Mouse (Mus musculus) forebrain, embryonic 12.5 days (tissue): ENCODE measurements around the gene Plb1. TPM values are rescaled to one million over a fixed set of nuclear protein-coding genes. Genes with fewer than 3 reads are reported as not detected.
A peak's percentile ranks its signal among the peaks of the same experiment; 100 is the strongest.

Source experiments
- ATAC-seq: fragments of 200-750 bp; cut with Nextera tagmentation; 2 replicates; pipeline ENCODE4 v1.8.0; 2017; ENCODE audit warnings: moderate TSS enrichment; ENCODE audit not compliant: low FRiP score
- H3K27ac ChIP-seq: fragments of 300-500 bp; sonication (generic); 2 replicates; pipeline ENCODE4 v1.5.1; 2016; ENCODE audit warnings: mild to moderate bottlenecking
- H3K27me3 ChIP-seq: fragments of 300-500 bp; sonication (generic); 2 replicates; pipeline ENCODE4 v1.6.1; 2016; ENCODE audit warnings: mild to moderate bottlenecking
- H3K36me3 ChIP-seq: fragments of 300-500 bp; sonication (generic); replicated peaks from 2 replicates; pipeline ENCODE4 v1.6.1; 2016; ENCODE audit warnings: mild to moderate bottlenecking
- H3K4me1 ChIP-seq: fragments of 300-500 bp; sonication (generic); 2 replicates; pipeline ENCODE4 v1.6.1; 2016
- H3K4me2 ChIP-seq: fragments of 300-500 bp; sonication (generic); 2 replicates; pipeline ENCODE4 v1.6.1; 2016; ENCODE audit warnings: mild to moderate bottlenecking, moderate library complexity
- H3K4me3 ChIP-seq: fragments of 300-500 bp; sonication (generic); replicated peaks from 2 replicates; pipeline ENCODE4 v1.5.1; 2016; ENCODE audit warnings: mild to moderate bottlenecking
- H3K9ac ChIP-seq: fragments of 300-500 bp; sonication (generic); 2 replicates; pipeline ENCODE4 v1.6.1; 2016; ENCODE audit warnings: mild to moderate bottlenecking
- H3K9me3 ChIP-seq: fragments of 300-500 bp; sonication (generic); 2 replicates; pipeline ENCODE4 v1.6.1; 2016
- WGBS: fragments of 180-500 bp; shearing (Covaris S2); methylation state at CpG from one replicate; pipeline ENCODE4 v1.1.7; 2016; 5-methylcytosine and 5-hydroxymethylcytosine counted together
- polyA plus RNA-seq: library from polyadenylated mRNA; unstranded; fragments of >200 nt; fragmentation: Nextera tagmentation; extraction: Ambion mirVana; gene quantifications from 2 replicates; pipeline ENCODE4 v1.2.1, GENCODE M21; 2016

Plb1 gene
- polyA plus RNA-seq, 1 experiment from 2014 or later: 0.20 TPM

DNA sequence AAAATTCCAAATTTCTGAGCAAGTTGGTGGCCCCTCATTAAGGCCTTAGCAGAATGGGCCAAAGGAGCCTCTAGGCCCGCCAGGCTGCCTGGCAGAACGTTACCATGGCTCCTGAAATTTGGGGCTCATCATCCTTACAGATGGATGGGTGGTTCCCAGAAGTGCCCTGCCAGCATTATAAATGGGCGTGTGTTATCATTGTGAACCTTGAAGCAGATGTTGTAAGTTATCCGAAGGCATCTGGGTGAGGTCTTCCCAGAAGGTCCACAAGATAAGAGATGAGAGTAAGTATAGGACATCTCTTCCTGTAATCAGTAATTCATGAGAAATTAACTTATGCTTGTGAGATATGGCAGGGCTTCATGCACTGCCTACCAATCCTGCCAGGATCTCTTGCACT lies 30.0 kb downstream of the Plb1 start:
- 80% methylated on average over 4 of the region's 4 CpGs for WGBS
- H3K27me3 ChIP-seq: no peaks in the 10 kb centered on the region
- H3K36me3 ChIP-seq: no peaks in the 10 kb centered on the region
- no peak for ATAC-seq
- H3K9ac ChIP-seq: no peak overlapping the region
- no peaks in the 10 kb centered on the region for H3K4me1 ChIP-seq
- no peak overlapping the region for H3K27ac ChIP-seq
- 0 out of 2 replicates have a peak, but pooled peaks cover 6% of the 10 kb centered on the region for H3K9me3 ChIP-seq
- H3K4me2 ChIP-seq: no peak overlapping the region
- no peak overlapping the region for H3K4me3 ChIP-seq

DNA sequence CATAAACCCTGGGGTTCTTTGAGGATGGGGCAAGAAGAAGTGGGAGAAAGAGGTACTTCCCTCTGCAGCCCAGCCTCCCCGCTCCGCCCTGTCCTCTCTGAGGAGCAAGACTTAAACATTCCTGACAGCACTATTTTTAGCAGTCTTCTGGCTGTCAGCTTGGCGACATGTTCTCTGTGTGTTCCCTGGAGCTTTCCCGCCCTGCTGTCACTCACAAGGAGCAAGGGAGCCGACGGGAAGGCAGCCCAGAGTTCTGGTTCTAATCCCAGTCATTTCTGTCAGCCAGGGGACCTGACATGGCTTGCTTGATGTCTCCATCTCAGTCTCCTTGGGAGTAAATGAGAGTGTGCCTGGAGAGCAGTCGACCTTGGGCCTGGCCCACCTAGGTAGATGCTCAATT lies 40.0 kb downstream of the Plb1 start:
- 48% methylated on average over 7 of the region's 7 CpGs for WGBS
- Histone ChIP-seq H3K4me2 (no peak overlapping the region), H3K36me3 (no peaks in the 10 kb centered on the region), H3K4me3 (no peak overlapping the region), H3K9me3 (no peaks in the 10 kb centered on the region), H3K4me1 (peaks cover 1% of the 10 kb centered on the region), H3K27ac (no peak overlapping the region), H3K27me3 (no peaks in the 10 kb centered on the region), H3K9ac (no peak overlapping the region)
- ATAC-seq: no peak

GRCm38 (mm10) chr5:32278000-32278694 lies 45.6 kb downstream of the Plb1 start:
- Histone ChIP-seq H3K9ac (no peak overlapping the region), H3K4me2 (no peak overlapping the region), H3K9me3 (no peaks in the 10 kb centered on the region), H3K4me1 (peaks cover 24% of the 10 kb centered on the region), H3K36me3 (no peaks in the 10 kb centered on the region), H3K27ac (peak overlapping the region; percentile 88), H3K4me3 (no peak overlapping the region), H3K27me3 (no peaks in the 10 kb centered on the region)
- ATAC-seq: peak; percentile 84
- WGBS: 40% methylated on average over 5 of the region's 5 CpGs

DNA sequence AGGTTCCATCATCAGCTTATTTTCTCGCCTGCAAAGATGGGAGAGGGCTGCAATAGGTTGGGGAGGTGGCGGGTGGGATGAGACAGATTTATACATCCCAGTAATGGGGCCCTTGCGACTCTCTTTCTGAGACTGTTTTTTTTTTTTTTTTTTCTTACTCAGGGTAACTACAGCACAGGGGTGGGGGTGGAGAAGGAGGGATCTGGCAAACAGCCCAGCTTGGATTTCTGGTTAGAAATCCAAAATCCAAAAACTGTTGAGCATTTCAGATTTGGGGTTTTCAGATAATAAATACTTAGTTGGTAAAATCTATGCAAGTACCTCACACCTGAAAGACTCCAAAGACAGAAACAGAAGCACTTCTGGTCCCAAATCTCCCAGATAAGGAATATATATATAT lies 47.6 kb downstream of the Plb1 start:
- 81% methylated on average over 3 of the region's 3 CpGs for WGBS
- ATAC-seq: no peak
- H3K27ac ChIP-seq: no peak overlapping the region
- H3K4me1 ChIP-seq: peaks cover 24% of the 10 kb centered on the region
- H3K27me3 ChIP-seq: no peaks in the 10 kb centered on the region
- H3K36me3 ChIP-seq: no peaks in the 10 kb centered on the region
- H3K4me3 ChIP-seq: no peak overlapping the region
- no peak overlapping the region for H3K9ac ChIP-seq
- H3K9me3 ChIP-seq: no peaks in the 10 kb centered on the region
- H3K4me2 ChIP-seq: no peak overlapping the region

DNA sequence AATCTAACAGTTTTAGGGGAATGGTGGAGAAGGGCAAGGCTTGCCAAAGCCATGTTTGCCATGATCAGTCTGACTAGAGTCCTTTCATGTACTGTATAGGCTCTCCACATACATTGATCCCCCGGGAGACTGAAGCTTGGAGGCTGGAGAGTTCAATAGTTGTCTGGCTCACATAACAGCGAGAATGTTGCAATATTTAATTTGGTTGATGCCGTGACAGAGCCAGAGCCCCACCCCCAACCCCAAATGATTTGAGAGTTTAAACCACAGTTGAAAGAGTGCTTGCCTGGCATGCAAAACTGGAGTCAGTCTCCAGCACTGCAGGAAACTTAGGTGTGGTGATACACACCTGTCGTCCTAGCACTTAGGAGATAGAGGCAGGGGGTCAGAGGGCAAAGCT lies 49.8 kb downstream of the Plb1 start:
- ATAC-seq: no peak
- Histone ChIP-seq H3K4me3 (no peak overlapping the region), H3K36me3 (no peaks in the 10 kb centered on the region), H3K9ac (no peak overlapping the region), H3K9me3 (no peaks in the 10 kb centered on the region), H3K4me1 (peaks cover 24% of the 10 kb centered on the region), H3K27ac (no peak overlapping the region), H3K27me3 (no peaks in the 10 kb centered on the region), H3K4me2 (no peak overlapping the region)
- WGBS: 66% methylated on average over 4 of the region's 4 CpGs

DNA sequence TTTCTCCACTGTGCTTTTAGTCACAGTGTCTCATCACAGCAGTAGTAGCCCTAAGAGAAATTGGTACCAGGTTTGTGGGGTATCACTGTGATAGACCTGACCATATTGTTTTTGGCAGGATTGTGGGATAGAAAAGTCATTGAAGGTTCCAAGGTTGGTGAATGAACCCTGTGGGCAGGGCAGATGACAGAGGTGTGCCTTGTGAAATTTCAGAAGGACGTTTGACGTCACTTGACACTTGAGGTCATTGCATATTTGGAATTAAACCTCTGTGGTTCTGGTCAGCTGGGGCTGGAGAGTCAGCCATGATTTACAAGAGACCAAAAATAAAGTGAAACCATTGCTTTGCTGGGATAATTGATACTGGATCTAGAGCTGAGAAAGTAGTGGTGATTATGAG lies 50.9 kb downstream of the Plb1 start:
- ATAC-seq: no peak
- no peaks in the 10 kb centered on the region for H3K27me3 ChIP-seq
- WGBS: 89% methylated on average over 2 of the region's 2 CpGs

GRCm38 (mm10) chr5:32286315-32286714 lies 53.8 kb downstream of the Plb1 start:
- Histone ChIP-seq H3K27me3 (no peaks in the 10 kb centered on the region), H3K4me2 (no peak overlapping the region), H3K4me3 (no peak overlapping the region), H3K9ac (no peak overlapping the region), H3K9me3 (no peaks in the 10 kb centered on the region), H3K4me1 (peaks cover 15% of the 10 kb centered on the region; the same call in 1 of the 2 replicates), H3K36me3 (no peaks in the 10 kb centered on the region), H3K27ac (no peak overlapping the region)
- 79% methylated on average over 4 of the region's 4 CpGs for WGBS
- no peak for ATAC-seq

More for the DNA sequence above, 50.9 kb downstream of the Plb1 start:
- Histone ChIP-seq H3K36me3 (no peaks in the 10 kb centered on the region), H3K27ac (no peak overlapping the region), H3K9me3 (no peaks in the 10 kb centered on the region), H3K4me3 (no peak overlapping the region), H3K4me2 (no peak overlapping the region), H3K9ac (no peak overlapping the region), H3K4me1 (peaks cover 24% of the 10 kb centered on the region)

GRCm38 (mm10) chr5:32288021-32288420 lies 55.5 kb downstream of the Plb1 start:
- Histone ChIP-seq H3K27ac (no peak overlapping the region), H3K4me3 (no peak overlapping the region), H3K36me3 (no peaks in the 10 kb centered on the region), H3K9ac (no peak overlapping the region), H3K9me3 (no peaks in the 10 kb centered on the region), H3K27me3 (no peaks in the 10 kb centered on the region), H3K4me2 (no peak overlapping the region), H3K4me1 (peaks cover 8% of the 10 kb centered on the region; the same call in 1 of the 2 replicates)
- ATAC-seq: no peak

DNA sequence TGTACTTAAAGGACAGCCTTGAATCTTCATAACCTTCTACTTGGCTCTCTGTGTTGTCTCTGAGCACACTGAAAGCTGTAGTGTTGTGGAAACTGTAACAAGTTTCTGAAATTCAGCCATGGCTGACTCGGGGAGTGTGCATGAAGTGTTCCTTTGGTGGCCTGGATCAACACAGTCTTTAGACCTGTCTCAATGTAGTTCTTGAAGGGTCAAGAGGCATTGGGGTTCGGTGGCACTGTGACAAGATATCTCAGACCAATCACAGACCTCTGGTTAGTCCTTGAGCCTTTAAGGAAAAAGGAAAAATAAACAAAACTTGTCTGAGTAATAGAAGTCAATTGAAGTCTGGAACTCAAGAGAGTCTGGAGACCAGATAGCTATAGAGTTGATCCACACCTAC lies 58.8 kb downstream of the Plb1 start:
- Histone ChIP-seq H3K9ac (no peak overlapping the region), H3K36me3 (no peaks in the 10 kb centered on the region), H3K4me1 (peaks cover 8% of the 10 kb centered on the region; the same call in 1 of the 2 replicates), H3K4me3 (no peak overlapping the region), H3K9me3 (no peaks in the 10 kb centered on the region), H3K4me2 (no peak overlapping the region), H3K27me3 (no peaks in the 10 kb centered on the region), H3K27ac (no peak overlapping the region)
- WGBS: 81% methylated on average over 2 of the region's 2 CpGs
- no peak for ATAC-seq

DNA sequence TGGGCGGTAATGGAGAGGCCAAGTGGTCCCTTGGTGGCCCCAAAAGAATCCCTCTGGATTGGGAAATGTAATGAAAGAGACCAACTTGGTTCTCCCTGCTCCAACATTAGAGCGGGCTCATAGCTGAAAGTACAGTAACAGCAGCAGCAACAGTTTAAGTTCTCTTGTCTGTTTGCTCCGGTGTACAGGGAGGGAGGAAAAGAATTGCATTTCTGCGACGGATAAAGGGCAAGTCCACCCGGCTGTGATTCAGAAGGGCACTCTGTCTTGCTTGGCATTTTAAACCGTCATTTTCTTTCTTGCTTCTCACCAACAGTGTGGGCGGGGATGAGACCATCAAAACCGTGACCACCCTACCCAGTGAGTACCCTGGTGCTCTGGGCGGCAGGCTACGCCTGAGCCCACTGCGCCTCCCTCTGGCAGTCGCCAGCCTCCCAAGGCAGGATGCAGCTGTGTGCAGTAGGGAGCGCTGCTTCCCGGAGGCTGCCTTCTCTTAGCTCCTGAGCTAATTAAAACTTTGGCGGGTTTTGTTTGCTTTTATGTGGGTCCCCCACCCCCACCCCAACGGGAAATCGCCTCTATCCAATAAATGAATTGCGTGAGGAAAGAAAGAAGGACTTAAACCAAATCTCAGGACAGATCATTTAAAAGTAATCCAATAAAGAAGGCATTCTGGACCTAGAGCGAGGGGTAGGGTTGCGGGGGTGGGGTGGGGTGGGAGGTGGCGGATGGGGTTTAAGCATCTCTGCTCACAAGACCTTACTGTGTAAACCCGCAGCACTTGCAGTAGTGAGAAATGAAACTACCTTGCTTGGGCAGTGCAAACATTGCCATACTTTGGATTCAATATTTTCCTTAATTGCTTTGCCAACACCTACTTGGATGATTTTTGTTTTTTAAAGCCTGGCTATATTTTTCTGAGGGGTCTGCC lies 70.7 kb downstream of the Plb1 start:
- 8% methylated on average over 23 of the region's 23 CpGs for WGBS
- peak overlapping the region; percentile 22 for H3K4me3 ChIP-seq
- H3K27ac ChIP-seq: no peak overlapping the region

GRCm38 (mm10) chr5:32307106-32307505 lies 74.6 kb downstream of the Plb1 start:
- 78% methylated on average over 2 of the region's 2 CpGs for WGBS
- H3K4me3 ChIP-seq: no peak overlapping the region
- peaks cover 8% of the 10 kb centered on the region; the same call in 1 of the 2 replicates for H3K4me1 ChIP-seq
- H3K36me3 ChIP-seq: no peaks in the 10 kb centered on the region
- H3K4me2 ChIP-seq: no peak overlapping the region
- H3K27ac ChIP-seq: no peak overlapping the region
- no peak for ATAC-seq
- H3K9me3 ChIP-seq: no peaks in the 10 kb centered on the region
- 0 out of 2 replicates have a peak, but pooled peaks cover 3% of the 10 kb centered on the region for H3K27me3 ChIP-seq
- H3K9ac ChIP-seq: no peak overlapping the region

More for the DNA sequence above, 70.7 kb downstream of the Plb1 start:
- peak; percentile 89 for ATAC-seq
- H3K36me3 ChIP-seq: no peaks in the 10 kb centered on the region
- H3K9me3 ChIP-seq: no peaks in the 10 kb centered on the region
- peaks cover 8% of the 10 kb centered on the region; the same call in 1 of the 2 replicates for H3K4me1 ChIP-seq
- peak overlapping the region; percentile 29; the same call in 1 of the 2 replicates for H3K9ac ChIP-seq
- peak overlapping the region; percentile 50 for H3K4me2 ChIP-seq
- 0 out of 2 replicates have a peak, but pooled peaks cover 3% of the 10 kb centered on the region for H3K27me3 ChIP-seq

- Histone ChIP-seq H3K27ac (no peak overlapping the region), H3K27me3 (no peaks in the 10 kb centered on the region), H3K4me2 (no peak overlapping the region), H3K9me3 (no peaks in the 10 kb centered on the region), H3K4me3 (no peak overlapping the region), H3K4me1 (0 out of 2 replicates have a peak, but pooled peaks cover under 1% of the 10 kb centered on the region), H3K9ac (no peak overlapping the region), H3K36me3 (no peaks in the 10 kb centered on the region)
- ATAC-seq: no peak
- WGBS: 89% methylated on average over 4 of the region's 4 CpGs
Measured at GRCm38 (mm10) chr5:32308647-32309046, 76.1 kb downstream of the Plb1 start.
